Mouse (Mus musculus) MEL (cell line): ENCODE measurements around the gene Sumf1. TPM values are rescaled to one million over a fixed set of nuclear protein-coding genes. Genes with fewer than 3 reads are reported as not detected.

Experiments used
- DNase-seq: peaks from one replicate; pipeline ENCODE4 v3.0.0; 2011; ENCODE audit warnings: low read depth, low spot score
- H3K27ac ChIP-seq: 2 replicates; pipeline ENCODE4 v1.5.1; 2012; ENCODE audit warnings: low read depth, mild to moderate bottlenecking, control low read depth, low read length, moderate library complexity; ENCODE audit not compliant: control insufficient read depth
- H3K27me3 ChIP-seq, 2 experiments: fragments of 150-350 bp in 1 of 2; sonication (generic) in 1 of 2; 2 replicates each; pipeline ENCODE4 v1.6.1; 2012; ENCODE audit warnings: low read length in 2 of 2, mild to moderate bottlenecking in 2 of 2, improper control_type of control experiment in 1 of 2, moderate library complexity in 1 of 2; ENCODE audit not compliant: insufficient read depth in 2 of 2, control insufficient read depth in 1 of 2
- H3K36me3 ChIP-seq, 2 experiments: 2 replicates each; pipeline ENCODE4 v1.6.1; 2012 to 2014; ENCODE audit warnings: low read length in 2 of 2, improper control_type of control experiment in 1 of 2, inconsistent platforms in 1 of 2, mild to moderate bottlenecking in 1 of 2; ENCODE audit not compliant: insufficient read depth in 2 of 2, control insufficient read depth in 1 of 2
- H3K4me1 ChIP-seq, 2 experiments: fragments of 150-350 bp in 1 of 2; sonication (generic) in 1 of 2; 2 replicates each; pipeline ENCODE4 v1.6.1; 2012; ENCODE audit warnings: low read length in 2 of 2, improper control_type of control experiment in 1 of 2, mild to moderate bottlenecking in 1 of 2; ENCODE audit not compliant: insufficient read depth in 2 of 2, control insufficient read depth in 1 of 2
- H3K4me3 ChIP-seq, 2 experiments: fragments of 150-350 bp in 1 of 2; sonication (generic) in 1 of 2; 2 replicates each; pipeline ENCODE4 v1.5.1; 2012; ENCODE audit warnings: low read depth in 2 of 2, low read length in 2 of 2, mild to moderate bottlenecking in 2 of 2, moderate library complexity in 2 of 2, control low read depth in 1 of 2, improper control_type of control experiment in 1 of 2; ENCODE audit not compliant: control insufficient read depth in 1 of 2, insufficient read depth in 1 of 2
- H3K79me2 ChIP-seq: 2 replicates; pipeline ENCODE4 v1.6.1; 2012; ENCODE audit warnings: mild to moderate bottlenecking, low read length, moderate library complexity; ENCODE audit not compliant: control insufficient read depth, poor library complexity, insufficient read depth
- H3K9ac ChIP-seq: 2 replicates; pipeline ENCODE4 v1.6.1; 2012; ENCODE audit warnings: low read depth, mild to moderate bottlenecking, control low read depth, low read length, moderate library complexity; ENCODE audit not compliant: control insufficient read depth, poor library complexity, severe bottlenecking
- H3K9me3 ChIP-seq: fragments of 150-350 bp; sonication (generic); replicated peaks from 2 replicates; pipeline ENCODE4 v1.6.1; 2012; ENCODE audit warnings: mild to moderate bottlenecking, low read length, improper control_type of control experiment, moderate library complexity; ENCODE audit not compliant: insufficient read depth
- BHLHE40 ChIP-seq: IDR thresholded peaks from 2 replicates; pipeline ENCODE4 v1.6.1; 2012; ENCODE audit warnings: low read depth, mild to moderate bottlenecking, inconsistent platforms, low read length, improper control_type of control experiment, borderline replicate concordance
- CTCF ChIP-seq, 3 experiments: IDR thresholded peaks in 2 of 3; conservative IDR thresholded peaks in 1 of 3; 2 replicates each; pipeline ENCODE4 v1.5.1; 2011 to 2012; ENCODE audit warnings: low read length in 3 of 3, low read depth in 2 of 3, mild to moderate bottlenecking in 2 of 3, improper control_type of control experiment in 1 of 3, inconsistent platforms in 1 of 3, mixed read lengths in 1 of 3, moderate library complexity in 1 of 3; ENCODE audit not compliant: control insufficient read depth in 1 of 3, insufficient read depth in 1 of 3, poor library complexity in 1 of 3, severe bottlenecking in 1 of 3
- ELF1 ChIP-seq: IDR thresholded peaks from 2 replicates; pipeline ENCODE4 v1.6.1; 2014; ENCODE audit warnings: low read depth, mild to moderate bottlenecking, inconsistent platforms, low read length, improper control_type of control experiment, moderate library complexity
- EP300 ChIP-seq, 2 experiments: IDR thresholded peaks; 2 replicates each; pipeline ENCODE4 v1.6.1; 2011; ENCODE audit warnings: improper control_type of control experiment in 2 of 2, low read length in 2 of 2, low read depth in 1 of 2, mild to moderate bottlenecking in 1 of 2
- ETS1 ChIP-seq: IDR thresholded peaks from 2 replicates; pipeline ENCODE4 v1.6.1; 2012; ENCODE audit warnings: low read depth, mild to moderate bottlenecking, inconsistent platforms, low read length, improper control_type of control experiment, moderate library complexity
- GATA1 ChIP-seq: IDR thresholded peaks from 2 replicates; pipeline ENCODE4 v1.6.1; 2011; ENCODE audit warnings: low read depth, low read length, improper control_type of control experiment
- MAX ChIP-seq: IDR thresholded peaks from 2 replicates; pipeline ENCODE4 v1.6.1; 2011; ENCODE audit warnings: low read length, improper control_type of control experiment
- MXI1 ChIP-seq: IDR thresholded peaks from 2 replicates; pipeline ENCODE4 v1.6.1; 2011; ENCODE audit warnings: mild to moderate bottlenecking, low read depth, low read length, improper control_type of control experiment
- MYB ChIP-seq: IDR thresholded peaks from 2 replicates; pipeline ENCODE4 v1.6.1; 2011; ENCODE audit warnings: mild to moderate bottlenecking, low read depth, low read length, improper control_type of control experiment
- NELFE ChIP-seq: IDR thresholded peaks from 2 replicates; pipeline ENCODE4 v1.6.1; 2011; ENCODE audit warnings: low read depth, low read length, improper control_type of control experiment
- POLR2A ChIP-seq, 2 experiments: IDR thresholded peaks; 2 replicates each; pipeline ENCODE4 v1.6.1; 2011 to 2012; ENCODE audit warnings: low read length in 2 of 2, mild to moderate bottlenecking in 2 of 2, control low read depth in 1 of 2, improper control_type of control experiment in 1 of 2, low read depth in 1 of 2, moderate library complexity in 1 of 2; ENCODE audit not compliant: control insufficient read depth in 1 of 2, insufficient read depth in 1 of 2, poor library complexity in 1 of 2
- POLR2AphosphoS2 ChIP-seq: IDR thresholded peaks from 2 replicates; pipeline ENCODE4 v1.6.1; 2011; ENCODE audit warnings: low read length, improper control_type of control experiment
- RCOR1 ChIP-seq: IDR thresholded peaks from 2 replicates; pipeline ENCODE4 v1.6.1; 2012; ENCODE audit warnings: low read depth, mild to moderate bottlenecking, inconsistent platforms, low read length, improper control_type of control experiment
- SIN3A ChIP-seq: IDR thresholded peaks from 2 replicates; pipeline ENCODE4 v1.6.1; 2012; ENCODE audit warnings: low read length, improper control_type of control experiment, inconsistent platforms
- SMC3 ChIP-seq: IDR thresholded peaks from 2 replicates; pipeline ENCODE4 v1.6.1; 2011; ENCODE audit warnings: low read depth, low read length, improper control_type of control experiment
- TBP ChIP-seq: IDR thresholded peaks from 2 replicates; pipeline ENCODE4 v1.8.0; 2011; ENCODE audit warnings: low read depth, low read length, improper control_type of control experiment
- TCF12 ChIP-seq: IDR thresholded peaks from 2 replicates; pipeline ENCODE4 v1.6.1; 2014; ENCODE audit warnings: low read depth, mild to moderate bottlenecking, inconsistent platforms, low read length, improper control_type of control experiment, moderate library complexity
- USF1 ChIP-seq: IDR thresholded peaks from 2 replicates; pipeline ENCODE4 v1.6.1; 2014; ENCODE audit warnings: low read depth, mild to moderate bottlenecking, inconsistent platforms, low read length, improper control_type of control experiment, moderate library complexity
- USF2 ChIP-seq, 2 experiments: IDR thresholded peaks; 2 replicates each; pipeline ENCODE4 v1.6.1; 2011 to 2012; ENCODE audit warnings: improper control_type of control experiment in 2 of 2, low read length in 2 of 2, borderline replicate concordance in 1 of 2, inconsistent platforms in 1 of 2, low read depth in 1 of 2, mild to moderate bottlenecking in 1 of 2; ENCODE audit not compliant: insufficient read depth in 1 of 2
- ZC3H11A ChIP-seq: IDR thresholded peaks from 2 replicates; pipeline ENCODE4 v1.6.1; 2012; ENCODE audit warnings: low read depth, mild to moderate bottlenecking, inconsistent platforms, low read length, improper control_type of control experiment
- ZNF384 ChIP-seq: IDR thresholded peaks from 2 replicates; pipeline ENCODE4 v1.6.1; 2012; ENCODE audit warnings: low read depth, mild to moderate bottlenecking, inconsistent platforms, low read length, improper control_type of control experiment
- polyA plus RNA-seq, 2 experiments: library from polyadenylated mRNA; stranded (reverse) in 1 of 2; unstranded in 1 of 2; fragments of >175 nt in 1 of 2; fragments of >200 nt in 1 of 2; gene quantifications; 2 replicates each; pipeline versions ENCODE4 v1.2.1 to v1.2.4; 2012; ENCODE audit warnings: low replicate concordance in 2 of 2, low read depth in 1 of 2; ENCODE audit not compliant: insufficient read length in 2 of 2, insufficient read depth in 1 of 2, missing spikeins in 1 of 2
- total RNA-seq: library from RNA; depleted of rRNA; stranded (reverse); fragments of 300-350 nt; gene quantifications from 2 replicates; pipeline ENCODE4 v1.2.3, GENCODE M21; 2012

Gene Sumf1
- total and polyA plus RNA-seq, 3 experiments: 9.4 to 11.2 TPM; not detected in 1

- no peaks in the 10 kb centered on the region for H3K79me2 ChIP-seq
- H3K27ac ChIP-seq: no peak overlapping the region
- peaks cover 4 to 24% of the 10 kb centered on the region in 2 experiments; a peak in 3 of 4 replicates for H3K4me1 ChIP-seq
- H3K4me3 ChIP-seq: no peak overlapping the region
- H3K9ac ChIP-seq: no peak overlapping the region
- H3K9me3 ChIP-seq: no peaks in the 10 kb centered on the region
- peak; percentile 42 for DNase-seq
- no peaks in the 10 kb centered on the region for H3K27me3 ChIP-seq
- H3K36me3 ChIP-seq: peaks cover 0 to 26% of the 10 kb centered on the region in 2 experiments; a peak in 2 of 4 replicates
- no peak for TF ChIP-seq BHLHE40
- TF ChIP-seq CTCF (IDR thresholded peaks at IDR 0.05 in 2 of 3, conservative IDR thresholded peaks at IDR 0.05 in 1 of 3; ENCODE audit: control insufficient read depth in 1 of 3, insufficient read depth in 1 of 3, low read depth in 2 of 3, low read length in 3 of 3, poor library complexity in 1 of 3, severe bottlenecking in 1 of 3): peak in 2 of 3 experiments; percentile 21 to 41; a peak in 4 of 6 replicates
- 0 out of 2 replicates have a peak, but pooled peaks have one; percentile 12 for TF ChIP-seq SMC3
Measured at GRCm38 (mm10) chr6:108172219-108172618, 13.2 kb downstream of the Sumf1 start.

- Histone ChIP-seq H3K36me3 (peaks cover 0 to 40% of the 10 kb centered on the region in 2 experiments; a peak in 2 of 4 replicates), H3K79me2 (no peaks in the 10 kb centered on the region), H3K4me1 (peaks cover 4 to 34% of the 10 kb centered on the region in 2 experiments; a peak in 3 of 4 replicates), H3K27me3 (no peaks in the 10 kb centered on the region), H3K4me3 (no peak overlapping the region), H3K9ac (no peak overlapping the region), H3K27ac (no peak overlapping the region), H3K9me3 (no peaks in the 10 kb centered on the region)
- TF ChIP-seq ELF1: no peak
- TF ChIP-seq BHLHE40: no peak
- DNase-seq: no peak
Measured at GRCm38 (mm10) chr6:108169466-108169865, 15.9 kb downstream of the Sumf1 start.

GRCm38 (mm10) chr6:108168723-108169122, 16.7 kb downstream of the Sumf1 start:
- H3K27me3 ChIP-seq: no peaks in the 10 kb centered on the region
- TF ChIP-seq ZNF384 (peak; percentile 75), BHLHE40 (peak; percentile 66; the same call in 1 of the 2 replicates), MAX (no peak), GATA1 (peak; percentile 66), SIN3A (0 out of 2 replicates have a peak, but pooled peaks have one; percentile 35), ZC3H11A (no peak), MXI1 (peak; percentile 45; the same call in 1 of the 2 replicates), USF1 (no peak), EP300 (IDR thresholded peaks at IDR 0.05; ENCODE audit: low read depth in 1 of 2, low read length in 2 of 2) (peak; percentile 70 to 86), TBP (no peak), MYB (peak; percentile 71), POLR2AphosphoS2 (no peak), POLR2A (IDR thresholded peaks at IDR 0.05; ENCODE audit: control insufficient read depth in 1 of 2, insufficient read depth in 1 of 2, low read depth in 1 of 2, low read length in 2 of 2, poor library complexity in 1 of 2) (no peak), USF2 (IDR thresholded peaks at IDR 0.05; ENCODE audit: borderline replicate concordance in 1 of 2, insufficient read depth in 1 of 2, low read depth in 1 of 2, low read length in 2 of 2) (no peak), ETS1 (peak; percentile 64; the same call in 1 of the 2 replicates), NELFE (no peak), TCF12 (peak; percentile 46; the same call in 1 of the 2 replicates), RCOR1 (peak; percentile 99)

More at GRCm38 (mm10) chr6:108168723-108169122, 16.7 kb downstream of the Sumf1 start:
- no peaks in the 10 kb centered on the region for H3K9me3 ChIP-seq
- peak; percentile 77 for DNase-seq
- H3K4me3 ChIP-seq: no peak overlapping the region
- no peak overlapping the region for H3K9ac ChIP-seq
- H3K36me3 ChIP-seq: peaks cover 0 to 39% of the 10 kb centered on the region in 2 experiments; a peak in 2 of 4 replicates
- H3K79me2 ChIP-seq: no peaks in the 10 kb centered on the region
- H3K27ac ChIP-seq: peak overlapping the region; percentile 33; the same call in 1 of the 2 replicates
- H3K4me1 ChIP-seq: peaks cover 4 to 34% of the 10 kb centered on the region in 2 experiments; a peak in 3 of 4 replicates
